Mouse (Mus musculus): ENCODE measurements around the gene Tbc1d30.

- TF ChIP-seq CTCF (IDR thresholded peaks at IDR 0.05; ENCODE audit: low read depth) (no peak), EP300 (IDR thresholded peaks at IDR 0.05; ENCODE audit: low read depth) (no peak)
Observed at GRCm38 (mm10) chr10:121379387-121379786, 28.3 kb upstream of the Tbc1d30 start.
